Mouse (Mus musculus) G1E (cell line): ENCODE results near the gene Tbrg4. TPM values are rescaled to one million over a fixed set of nuclear protein-coding genes. Genes with fewer than 3 reads are reported as not detected.

Source experiments
- ATAC-seq: 2 replicates; pipeline ENCODE4 v1.8.0; 2016; ENCODE audit warnings: mild to moderate bottlenecking; ENCODE audit not compliant: insufficient number of reproducible peaks, poor library complexity, low FRiP score, severe bottlenecking; ENCODE audit errors: extremely low read depth
- DNase-seq: peaks from one replicate; pipeline ENCODE4 v3.0.0; 2012; ENCODE audit warnings: low spot score
- H3K27me3 ChIP-seq: 2 replicates; pipeline ENCODE4 v1.6.1; 2012; ENCODE audit warnings: mild to moderate bottlenecking, low read length, inconsistent platforms; ENCODE audit not compliant: insufficient read depth
- H3K36me3 ChIP-seq: replicated peaks from 2 replicates; pipeline ENCODE3; 2012; ENCODE audit warnings: mild to moderate bottlenecking, inconsistent platforms
- H3K4me1 ChIP-seq: 2 replicates; pipeline ENCODE4 v1.6.1; 2012; ENCODE audit warnings: low read depth, low read length, inconsistent platforms, mixed read lengths; ENCODE audit not compliant: insufficient read depth
- H3K4me3 ChIP-seq: 2 replicates; pipeline ENCODE4 v1.5.1; 2012; ENCODE audit warnings: low read depth, mild to moderate bottlenecking, inconsistent platforms, low read length, moderate library complexity, mixed read lengths
- H3K9me3 ChIP-seq: replicated peaks from 2 replicates; pipeline ENCODE4 v1.6.1; 2012; ENCODE audit warnings: inconsistent platforms
- CTCF ChIP-seq: IDR thresholded peaks from 2 replicates; pipeline ENCODE4 v1.5.1; 2012; ENCODE audit warnings: low read depth, low read length, inconsistent platforms, mixed read lengths
- GATA1 ChIP-seq: IDR thresholded peaks from 2 replicates; pipeline ENCODE4 v1.6.1; 2012; ENCODE audit warnings: borderline replicate concordance, low read length, inconsistent platforms, mixed read lengths
- GATA2 ChIP-seq: IDR thresholded peaks from 2 replicates; pipeline ENCODE4 v1.6.1; 2012; ENCODE audit warnings: low read depth, low read length, inconsistent platforms, borderline replicate concordance
- POLR2AphosphoS5 ChIP-seq: IDR thresholded peaks from 2 replicates; pipeline ENCODE4 v1.6.1; 2012; ENCODE audit warnings: low read depth, low read length, inconsistent platforms; ENCODE audit not compliant: insufficient replicate concordance
- TAL1 ChIP-seq: conservative IDR thresholded peaks from 2 replicates; pipeline ENCODE4 v1.6.1; 2012; ENCODE audit warnings: low read depth, low read length, inconsistent platforms, mixed read lengths
- polyA plus RNA-seq: library from polyadenylated mRNA; stranded (reverse); fragments of >175 nt; gene quantifications from 2 replicates; pipeline ENCODE4 v1.2.3, GENCODE M21; 2012
- total RNA-seq, 2 experiments: library from RNA; stranded (forward) in 1 of 2; stranded (reverse) in 1 of 2; fragments of 200-1000 nt in 1 of 2; fragments of >200 nt in 1 of 2; fragmentation: Nextera tagmentation in 1 of 2; gene quantifications; 2 replicates each; pipeline ENCODE4 v1.2.3; 2014 to 2017

Tbrg4 gene
- total RNA-seq (2014; fragmentation: Nextera tagmentation) (71.1 and 72.1 TPM in 2 replicates), total RNA-seq (2017) (30.0 and 33.7 TPM in 2 replicates), polyA plus RNA-seq (211 and 218 TPM in 2 replicates)

DNA sequence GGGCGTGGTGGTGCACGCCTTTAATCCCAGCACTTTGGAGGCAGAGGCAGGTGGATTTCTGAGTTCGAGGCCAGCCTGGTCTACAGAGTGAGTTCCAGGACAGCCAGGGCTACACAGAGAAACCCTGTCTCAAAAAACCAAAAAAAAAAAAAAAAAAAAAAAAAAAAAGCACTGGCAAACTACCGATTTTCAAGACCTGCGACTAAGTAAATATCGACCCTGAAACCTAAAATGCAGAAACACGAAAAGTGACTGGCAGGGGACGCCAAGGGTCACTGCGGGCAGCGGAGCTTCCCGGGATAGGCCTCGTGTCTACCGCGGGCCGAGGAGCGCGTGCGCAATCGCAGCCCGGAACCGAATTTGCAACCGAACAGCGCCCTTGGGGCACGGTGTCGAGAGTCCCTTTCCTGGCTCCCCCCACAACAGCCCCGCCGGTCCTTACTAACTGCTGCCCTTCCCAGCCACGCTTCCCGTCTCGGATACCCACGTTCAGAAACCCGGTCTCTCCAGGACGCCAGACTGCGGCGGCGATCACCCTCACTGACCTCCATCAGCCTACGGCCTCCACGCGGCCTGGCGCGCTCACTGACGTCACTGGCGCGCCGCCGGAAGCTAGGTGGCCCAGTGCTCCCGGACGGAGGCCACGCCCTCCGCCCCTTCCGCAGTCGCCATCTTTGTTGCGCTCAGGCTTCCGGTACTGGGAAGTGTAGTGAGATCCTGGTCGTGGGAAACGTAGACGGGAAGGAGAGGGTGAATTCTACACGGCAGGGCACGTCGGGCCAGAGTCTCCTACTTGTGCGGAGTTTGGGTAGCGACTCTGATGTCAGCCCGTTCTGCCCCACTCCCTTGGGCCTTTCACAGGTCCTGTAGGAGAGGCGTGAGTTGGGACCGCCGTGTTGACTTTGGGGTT is at the start of gene Tbrg4:
TSS of gene Tbrg4 (minus strand) at position 590 of the 910 bp plus-strand sequence.
- no peaks in the 10 kb centered on the region for H3K27me3 ChIP-seq
- peak within 1 kb of the TSS; percentile 87 for H3K4me3 ChIP-seq
- no peaks in the 10 kb centered on the region for H3K9me3 ChIP-seq
- H3K36me3 ChIP-seq: peaks cover 48% of the 10 kb centered on the region
- no peak for TF ChIP-seq POLR2AphosphoS5
- no peak for TF ChIP-seq GATA2
- TF ChIP-seq GATA1: no peak
- TF ChIP-seq TAL1: no peak
- no peak for TF ChIP-seq CTCF
- peak; percentile 69 for ATAC-seq
- peak; percentile 87 for DNase-seq
- peaks cover 59% of the 10 kb centered on the region for H3K4me1 ChIP-seq

DNA sequence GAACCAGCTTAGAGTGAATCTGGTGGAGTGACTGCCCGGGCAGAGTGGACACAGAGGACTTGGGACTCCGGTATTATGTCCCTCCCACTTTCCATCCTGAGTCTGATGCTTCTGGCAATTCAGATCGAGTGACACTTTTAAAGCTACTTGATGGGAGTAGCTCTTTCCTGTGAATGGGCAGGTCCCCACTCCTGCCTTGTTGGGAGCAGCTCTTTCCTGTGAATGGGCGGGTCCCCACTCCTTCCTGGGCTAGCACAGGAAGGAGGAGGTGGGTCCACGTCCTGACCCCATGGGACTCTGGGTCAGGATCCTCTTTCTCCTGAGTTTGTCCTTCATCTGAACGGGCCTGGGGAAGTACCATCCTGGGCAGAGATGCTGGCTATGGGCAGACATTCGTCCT is 49.5 kb upstream of the Tbrg4 start:
- H3K36me3 ChIP-seq: no peaks in the 10 kb centered on the region
- no peak for ATAC-seq
- DNase-seq: no peak
- no peak overlapping the region for H3K4me3 ChIP-seq
- H3K4me1 ChIP-seq: no peaks in the 10 kb centered on the region
- no peaks in the 10 kb centered on the region for H3K9me3 ChIP-seq
- TF ChIP-seq GATA2 (no peak), CTCF (no peak), TAL1 (no peak), POLR2AphosphoS5 (no peak), GATA1 (no peak)
- peaks cover 3% of the 10 kb centered on the region; the same call in 1 of the 2 replicates for H3K27me3 ChIP-seq

DNA sequence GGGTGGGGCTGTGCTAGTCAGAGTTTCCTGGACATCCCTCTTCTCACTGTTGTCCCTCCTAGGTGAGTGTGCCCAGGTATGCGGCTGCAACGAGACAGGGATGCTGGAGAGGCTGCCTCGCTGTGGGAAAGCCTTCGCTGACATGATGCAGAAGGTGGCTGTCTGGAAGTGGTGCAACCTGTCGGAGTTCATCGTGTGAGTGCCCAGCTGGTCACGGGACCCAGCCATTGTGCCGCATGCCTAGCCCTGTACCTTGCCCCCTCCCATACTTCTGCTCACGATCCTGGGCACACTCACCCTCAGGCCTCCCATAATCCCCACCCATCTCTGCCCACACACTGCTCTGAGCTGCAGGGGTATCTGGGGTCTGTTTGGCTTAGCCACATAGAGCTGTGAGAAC is 48.8 kb upstream of the Tbrg4 start:
- DNase-seq: no peak
- Histone ChIP-seq H3K4me1 (no peaks in the 10 kb centered on the region), H3K36me3 (no peaks in the 10 kb centered on the region), H3K27me3 (peaks cover 3% of the 10 kb centered on the region; the same call in 1 of the 2 replicates), H3K4me3 (no peak overlapping the region), H3K9me3 (no peaks in the 10 kb centered on the region)
- ATAC-seq: no peak
- TF ChIP-seq CTCF (no peak), GATA1 (no peak)

DNA sequence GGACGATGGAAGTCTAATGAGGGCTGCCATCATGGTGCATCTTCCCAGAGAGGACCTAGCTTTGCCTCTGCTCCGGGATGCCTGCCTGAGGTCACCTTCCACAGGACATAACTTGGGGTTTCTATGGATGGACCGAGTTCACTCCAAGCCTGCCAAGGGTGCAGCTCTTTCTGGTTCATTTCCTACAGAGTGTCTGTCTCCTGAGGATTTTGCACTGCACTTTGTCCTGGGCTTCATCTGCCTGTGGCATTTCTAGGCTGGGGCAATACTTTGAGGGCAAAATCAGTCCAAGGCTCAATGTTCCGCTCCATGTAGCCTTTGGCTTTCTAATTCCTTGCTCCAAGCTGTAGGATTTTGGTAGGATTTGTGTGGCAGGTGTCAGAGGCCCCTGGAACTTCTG is 45.0 kb upstream of the Tbrg4 start:
- H3K9me3 ChIP-seq: no peaks in the 10 kb centered on the region
- ATAC-seq (no peak), DNase-seq (no peak)
- H3K27me3 ChIP-seq: no peaks in the 10 kb centered on the region; the same call in 1 of the 2 replicates
- H3K4me3 ChIP-seq: no peak overlapping the region
- H3K4me1 ChIP-seq: no peaks in the 10 kb centered on the region
- TF ChIP-seq TAL1: no peak
- TF ChIP-seq GATA1: no peak
- no peak for TF ChIP-seq CTCF
- TF ChIP-seq POLR2AphosphoS5: no peak
- no peak for TF ChIP-seq GATA2
- no peaks in the 10 kb centered on the region for H3K36me3 ChIP-seq

DNA sequence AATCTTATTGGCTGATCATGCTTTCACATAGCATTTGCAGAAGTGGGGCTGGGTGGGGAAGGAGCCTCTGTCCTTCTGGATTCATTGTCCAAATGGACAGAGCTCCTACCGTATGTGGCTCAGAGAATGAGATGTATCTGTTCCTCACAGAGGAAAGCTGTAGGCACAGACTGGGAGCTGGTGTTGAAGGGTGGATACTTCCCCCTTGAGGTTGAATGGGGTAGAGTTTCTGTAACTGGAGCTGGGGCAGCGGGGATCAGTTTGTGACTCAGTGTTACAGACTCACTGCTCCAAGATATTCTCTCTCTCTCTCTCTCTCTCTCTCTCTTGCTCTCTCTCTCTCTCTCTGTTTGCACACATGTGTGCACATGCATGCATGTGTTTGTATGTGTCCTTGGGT is 44.2 kb upstream of the Tbrg4 start:
- H3K4me1 ChIP-seq: no peaks in the 10 kb centered on the region
- no peaks in the 10 kb centered on the region for H3K9me3 ChIP-seq
- ATAC-seq (no peak), DNase-seq (no peak)
- H3K36me3 ChIP-seq: no peaks in the 10 kb centered on the region
- no peak for TF ChIP-seq CTCF
- TF ChIP-seq GATA1: no peak
- TF ChIP-seq POLR2AphosphoS5: no peak
- no peak for TF ChIP-seq GATA2
- no peak for TF ChIP-seq TAL1
- H3K4me3 ChIP-seq: no peak overlapping the region
- H3K27me3 ChIP-seq: no peaks in the 10 kb centered on the region; the same call in 1 of the 2 replicates

DNA sequence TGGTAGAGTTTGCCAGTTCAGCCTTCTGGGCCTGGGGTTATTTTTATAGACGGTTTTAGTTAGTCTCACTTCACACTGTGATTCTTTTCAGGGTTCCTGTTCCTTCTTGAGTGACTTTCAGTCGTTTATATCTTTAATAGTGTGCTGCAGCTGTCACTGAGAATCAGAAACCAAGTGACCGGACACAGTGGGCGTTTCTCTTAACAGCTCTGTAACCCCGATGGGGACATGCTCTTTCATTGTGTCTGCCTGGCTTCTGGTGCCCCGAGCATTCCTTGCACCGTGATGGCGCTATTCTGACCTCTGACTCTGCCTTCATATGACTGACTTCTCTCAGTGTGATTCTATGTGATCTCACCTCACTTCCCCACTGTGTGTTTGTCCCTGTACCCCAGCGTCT is 43.2 kb upstream of the Tbrg4 start:
- Histone ChIP-seq H3K27me3 (no peaks in the 10 kb centered on the region; the same call in 1 of the 2 replicates), H3K4me1 (no peaks in the 10 kb centered on the region), H3K9me3 (no peaks in the 10 kb centered on the region), H3K36me3 (no peaks in the 10 kb centered on the region), H3K4me3 (no peak overlapping the region)
- TF ChIP-seq POLR2AphosphoS5 (no peak), GATA1 (no peak), GATA2 (no peak), CTCF (no peak), TAL1 (no peak)
- DNase-seq (no peak), ATAC-seq (no peak)
